Comparison of ENCODE assay signal across 9 mouse cellular contexts in the genomic region with DNA sequence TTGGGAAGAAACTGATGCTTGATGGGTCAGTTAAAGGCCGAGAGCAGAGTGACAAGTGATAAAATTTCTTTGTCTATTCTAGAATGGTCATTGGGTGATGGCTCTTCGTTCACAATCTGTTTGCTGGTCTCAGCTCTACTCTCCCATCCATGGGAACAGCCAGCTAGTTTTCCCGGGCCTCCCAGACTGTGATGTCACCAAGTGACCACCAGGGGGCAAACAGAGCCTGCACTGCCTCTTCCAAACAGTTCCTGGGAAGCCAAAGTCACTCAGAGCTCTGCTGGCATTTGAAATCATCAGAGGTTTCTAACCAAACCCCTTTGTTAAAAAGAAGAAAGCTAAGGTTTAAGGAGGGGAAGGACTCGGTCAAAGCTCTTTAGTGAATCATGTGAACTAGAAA. TPM values are rescaled to one million over a fixed set of nuclear protein-coding genes. Genes with fewer than 3 reads are reported as not detected.
DNase-seq lines count a peak whose midpoint lies in the region; ATAC-seq and TF ChIP-seq lines count a peak whose summit lies in the region.
"Had no signal": no experiment of that assay in that cellular context is flagged by ENCODE, and none has a peak within 500 bp of the region (broad histone marks: within the 10 kb centered on the region; RNA-seq: fewer than 3 reads in every experiment).

No protein-coding gene starts in this region.

- no peak for TF ChIP-seq POLR2A in spleen, adult 2 months (IDR thresholded peaks at IDR 0.05; ENCODE audit: low read depth, low read length)

- H3K4me2 ChIP-seq in forebrain, embryonic 11.5 days (ENCODE audit: low read depth, low read length, severe bottlenecking), result no peak overlapping the region
- H3K4me2 ChIP-seq in hindbrain, embryonic 11.5 days (replicated peaks; ENCODE audit: low read depth, low read length), result no peak overlapping the region
- H3K4me2 ChIP-seq in midbrain, embryonic 13.5 days (replicated peaks), result no peak overlapping the region
- H3K4me2 ChIP-seq: limb, embryonic 15.5 days had no signal

- TF ChIP-seq CTCF in spleen, adult 2 months (IDR thresholded peaks at IDR 0.05; ENCODE audit: extremely low read depth, insufficient read depth, insufficient read length, insufficient replicate concordance), result peak; percentile 80; the same call in 1 of the 2 replicates

- no peaks in the 10 kb centered on the region for H3K4me1 ChIP-seq in forebrain, embryonic 11.5 days (replicated peaks; ENCODE audit: control insufficient read depth, insufficient read depth, low read length)
- no peaks in the 10 kb centered on the region for H3K4me1 ChIP-seq in hindbrain, embryonic 11.5 days (replicated peaks; ENCODE audit: control insufficient read depth, insufficient read depth, low read length)
- H3K4me1 ChIP-seq in midbrain, embryonic 13.5 days (replicated peaks), result no peaks in the 10 kb centered on the region
- H3K4me1 ChIP-seq in spleen, adult 2 months (ENCODE audit: control insufficient read depth, insufficient read depth, insufficient read length), result no peaks in the 10 kb centered on the region
- H3K4me1 ChIP-seq: limb, embryonic 15.5 days had no signal

- H3K36me3 ChIP-seq in forebrain, embryonic 11.5 days (ENCODE audit: control insufficient read depth, insufficient read depth, low read length), result no peaks in the 10 kb centered on the region
- H3K36me3 ChIP-seq in hindbrain, embryonic 11.5 days (ENCODE audit: control insufficient read depth, insufficient read depth, low read length), result no peaks in the 10 kb centered on the region
- H3K36me3 ChIP-seq in midbrain, embryonic 13.5 days, result no peaks in the 10 kb centered on the region
- no peaks in the 10 kb centered on the region for H3K36me3 ChIP-seq in spleen, adult 2 months (ENCODE audit: control insufficient read depth, insufficient read depth, low read length)
- H3K36me3 ChIP-seq: limb, embryonic 15.5 days had no signal

- WGBS in forebrain, embryonic 11.5 days, result 10% methylated on average over 4 of the region's 4 CpGs
- WGBS in hindbrain, embryonic 11.5 days, result 8% methylated on average over 4 of the region's 4 CpGs
- WGBS in midbrain, embryonic 13.5 days, result 7% methylated on average over 4 of the region's 4 CpGs
- 21% methylated on average over 4 of the region's 4 CpGs for WGBS in spleen, adult 2 months

- H3K9ac ChIP-seq in forebrain, embryonic 11.5 days (ENCODE audit: low read length), result no peak overlapping the region
- H3K9ac ChIP-seq in hindbrain, embryonic 11.5 days (ENCODE audit: low read depth, low read length), result no peak overlapping the region
- H3K9ac ChIP-seq in midbrain, embryonic 13.5 days (replicated peaks), result no peak overlapping the region
- H3K9ac ChIP-seq: limb, embryonic 15.5 days had no signal

- intact Hi-C loops in left cerebral cortex, postnatal 14 days (cut with DNase I), result loop anchor here (1.0 to 5.0 kb wide), 2 partner anchors 120 to 199 kb away; no protein-coding TSS in a partner anchor

- peak; percentile 76 for DNase-seq in kidney, adult 18-20 months
- DNase-seq in kidney, adult 11 months, result no peak
- DNase-seq in c-Kit-positive CD71-positive TER-119-positive erythroid progenitor cells, embryonic 14.5 days (ENCODE audit: low spot score), result peak; percentile 42
- DNase-seq in forebrain, embryonic 11.5 days (ENCODE audit: low spot score), result peak; percentile 87
- DNase-seq in hindbrain, embryonic 11.5 days (ENCODE audit: low spot score), result peak; percentile 88
- DNase-seq in left cerebral cortex, postnatal 14 days (ENCODE audit: low spot score in 2 of 2), result peak; percentile 83 to 85
- DNase-seq in spleen, adult 2 months (ENCODE audit: low read depth in 1 of 2, low spot score in 2 of 2), result peak in 1 of 2 experiments; percentile 33

- H3K27me3 ChIP-seq in forebrain, embryonic 11.5 days (ENCODE audit: control insufficient read depth, insufficient read depth, low read length), result no peaks in the 10 kb centered on the region; the same call in 1 of the 2 replicates
- no peaks in the 10 kb centered on the region for H3K27me3 ChIP-seq in hindbrain, embryonic 11.5 days (ENCODE audit: control insufficient read depth, insufficient read depth, low read length)
- no peaks in the 10 kb centered on the region for H3K27me3 ChIP-seq in midbrain, embryonic 13.5 days
- H3K27me3 ChIP-seq in spleen, adult 2 months (ENCODE audit: control insufficient read depth, insufficient read depth, low read length), result no peaks in the 10 kb centered on the region; the same call in 1 of the 2 replicates
- H3K27me3 ChIP-seq: limb, embryonic 15.5 days had no signal

- H3K9me3 ChIP-seq in forebrain, embryonic 11.5 days (ENCODE audit: control insufficient read depth, low read length), result no peaks in the 10 kb centered on the region
- no peaks in the 10 kb centered on the region for H3K9me3 ChIP-seq in hindbrain, embryonic 11.5 days (ENCODE audit: control insufficient read depth, low read length)
- no peaks in the 10 kb centered on the region for H3K9me3 ChIP-seq in midbrain, embryonic 13.5 days
- H3K9me3 ChIP-seq: limb, embryonic 15.5 days had no signal

- H3K4me3 ChIP-seq in forebrain, embryonic 11.5 days (ENCODE audit: low read depth, low read length), result no peak overlapping the region
- H3K4me3 ChIP-seq in hindbrain, embryonic 11.5 days (ENCODE audit: low read depth, low read length), result no peak overlapping the region
- no peak overlapping the region for H3K4me3 ChIP-seq in midbrain, embryonic 13.5 days (replicated peaks)
- no peak overlapping the region for H3K4me3 ChIP-seq in spleen, adult 2 months (ENCODE audit: extremely low read depth, insufficient read depth, insufficient read length)
- H3K4me3 ChIP-seq: limb, embryonic 15.5 days had no signal

- no peak for ATAC-seq in forebrain, embryonic 11.5 days (replicated peaks; ENCODE audit: low FRiP score)
- ATAC-seq in hindbrain, embryonic 11.5 days (ENCODE audit: low FRiP score), result no peak
- ATAC-seq in midbrain, embryonic 13.5 days, result peak; percentile 65; the same call in 1 of the 2 replicates

- H3K27ac ChIP-seq in forebrain, embryonic 11.5 days (ENCODE audit: low read depth, low read length), result no peak overlapping the region
- H3K27ac ChIP-seq in hindbrain, embryonic 11.5 days (ENCODE audit: low read depth, low read length), result no peak overlapping the region
- H3K27ac ChIP-seq in midbrain, embryonic 13.5 days, result no peak overlapping the region
- no peak overlapping the region for H3K27ac ChIP-seq in spleen, adult 2 months (ENCODE audit: insufficient read depth, low read length)
- H3K27ac ChIP-seq: limb, embryonic 15.5 days had no signal

RNA-seq across cellular contexts. Expression of a gene that starts 8.5 kb away (rescaled TPM):
- 7.8 and 7.9 TPM in 2 replicates for polyA plus RNA-seq in forebrain, embryonic 11.5 days (2014; fragmentation: Nextera tagmentation; extraction: Ambion mirVana)
- 6.9 and 8.4 TPM in 2 replicates for polyA plus RNA-seq in hindbrain, embryonic 11.5 days (2014; fragmentation: Nextera tagmentation; extraction: Ambion mirVana)
- 10 to 100 TPM; 39.3 to 52.1 TPM for total RNA-seq in left cerebral cortex, postnatal 14 days (2021)
- 5.0 and 5.5 TPM in 2 replicates for polyA plus RNA-seq in midbrain, embryonic 13.5 days (2015; fragmentation: Nextera tagmentation; extraction: Ambion mirVana)
- polyA plus RNA-seq in spleen, adult 2 months (2012; rRNA removed), result 4.3 and 4.4 TPM in 2 replicates

RNA-seq across cellular contexts. Expression of a gene that starts 17.2 kb away (rescaled TPM):
- polyA plus RNA-seq in forebrain, embryonic 11.5 days (2014; fragmentation: Nextera tagmentation; extraction: Ambion mirVana), result 0.25 and 0.47 TPM in 2 replicates
- 0.32 TPM in 1 of 2 replicates, not detected in the other for polyA plus RNA-seq in hindbrain, embryonic 11.5 days (2014; fragmentation: Nextera tagmentation; extraction: Ambion mirVana)
- total RNA-seq in left cerebral cortex, postnatal 14 days (2021), result under 1 TPM in 1 of 2 experiments, not detected in 1; 0.32 TPM
- not detected in 2 replicates for polyA plus RNA-seq in midbrain, embryonic 13.5 days (2015; fragmentation: Nextera tagmentation; extraction: Ambion mirVana)
- 0.08 and 0.13 TPM in 2 replicates for polyA plus RNA-seq in spleen, adult 2 months (2012; rRNA removed)
